Mouse (Mus musculus) spleen, adult 2 months (tissue): Measurements from ENCODE around the gene Nt5m.
A peak's percentile ranks its signal among the peaks of the same experiment; 100 is the strongest.

Source experiments
- CTCF ChIP-seq: fragments of 200-500 bp; IDR thresholded peaks from 2 replicates; pipeline ENCODE4 v1.5.1; 2011; ENCODE audit warnings: mild to moderate bottlenecking, inconsistent platforms; ENCODE audit not compliant: insufficient read depth, insufficient read length, insufficient replicate concordance; ENCODE audit errors: extremely low read depth
- POLR2A ChIP-seq: fragments of 200-500 bp; IDR thresholded peaks from 2 replicates; pipeline ENCODE4 v1.6.1; 2011; ENCODE audit warnings: low read depth, low read length, inconsistent platforms

DNA sequence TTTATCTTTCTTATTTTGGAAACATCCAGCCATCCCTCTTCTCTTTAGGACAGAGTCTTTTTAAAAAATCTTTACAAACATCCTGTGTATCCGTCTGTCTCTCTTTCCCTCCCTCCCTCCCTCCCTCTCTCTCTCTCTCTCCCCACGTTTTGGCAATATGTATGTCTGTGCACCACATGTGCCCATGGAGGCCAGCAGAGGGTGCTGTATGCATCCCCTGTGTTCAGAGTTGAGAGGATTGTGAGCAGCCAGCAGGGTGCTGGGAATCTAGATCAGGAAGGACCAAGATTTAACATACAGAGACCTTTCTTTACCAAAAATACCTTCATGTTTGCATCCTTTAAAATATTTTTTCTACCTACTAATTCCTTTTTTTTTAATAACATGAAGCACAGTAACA lies 7.9 kb downstream of the Nt5m start:
- TF ChIP-seq POLR2A (no peak), CTCF (peak; percentile 45; the same call in 1 of the 2 replicates)
